Mouse (Mus musculus): ENCODE measurements around the gene Hist4h4.

Hist4h4 gene

GRCm38 (mm10) chr6:136792884-136793758, 11.1 kb downstream of the Hist4h4 start:
- in situ Hi-C loops (cut with MboI, MseI): no loop called here

- in situ Hi-C loops (cut with MboI, MseI): no loop called here
Observed at GRCm38 (mm10) chr6:136789391-136789971, 14.7 kb downstream of the Hist4h4 start.

GRCm38 (mm10) chr6:136782761-136783160, 21.5 kb downstream of the Hist4h4 start:
- in situ Hi-C loops (cut with MboI, MseI): no loop called here

GRCm38 (mm10) chr6:136782146-136782545, 22.1 kb downstream of the Hist4h4 start:
- in situ Hi-C loops (cut with MboI, MseI): no loop called here

GRCm38 (mm10) chr6:136781377-136781986, 22.7 kb downstream of the Hist4h4 start, which contains the start of gene Gucy2c:
Gene Gucy2c (minus strand): TSS chr6:136781765.
- in situ Hi-C loops (cut with MboI, MseI): no loop called here

- in situ Hi-C loops (cut with MboI, MseI): no loop called here
Observed at GRCm38 (mm10) chr6:136776392-136776791, 27.8 kb downstream of the Hist4h4 start.

GRCm38 (mm10) chr6:136769859-136770258, 34.4 kb downstream of the Hist4h4 start:
- in situ Hi-C loops (cut with MboI, MseI): loop anchor here (10.0 kb wide), 1 partner anchor 415 kb away; no protein-coding TSS in a partner anchor

- in situ Hi-C loops (cut with MboI, MseI): loop anchor here (10.0 kb wide), 1 partner anchor 416 kb away; no protein-coding TSS in a partner anchor
Observed at GRCm38 (mm10) chr6:136769143-136769542, 35.1 kb downstream of the Hist4h4 start.

GRCm38 (mm10) chr6:136763912-136764311, 40.3 kb downstream of the Hist4h4 start:
- in situ Hi-C loops (cut with MboI, MseI): loop anchor here (10.0 kb wide), 1 partner anchor 421 kb away; no protein-coding TSS in a partner anchor
